Comparison of ENCODE assay signal across 11 mouse cellular contexts in genomic region chr5:114742998-114743696, GRCm38 (mm10). TPM values are rescaled to one million over a fixed set of nuclear protein-coding genes. Genes with fewer than 3 reads are reported as not detected.
A peak's percentile ranks its signal among the peaks of the same experiment; 100 is the strongest.
DNase-seq lines count a peak whose midpoint lies in the region; ATAC-seq and TF ChIP-seq lines count a peak whose summit lies in the region.
"Had no signal": no experiment of that assay in that cellular context is flagged by ENCODE, and none has a peak within 500 bp of the region (broad histone marks: within the 10 kb centered on the region; RNA-seq: fewer than 3 reads in every experiment).

No protein-coding gene starts in this region.

- TF ChIP-seq EP300 in stomach, postnatal 0 days (optimal IDR thresholded peaks at IDR 0.05) = no peak

- no peak for DNase-seq in forebrain, embryonic 11.5 days (ENCODE audit: low spot score)
- DNase-seq in left cerebral cortex, postnatal 4 days = peak; percentile 81
- no peak for DNase-seq in left cerebral cortex, postnatal 10 days (ENCODE audit: extremely low spot score in 1 of 2, low spot score in 2 of 2)
- DNase-seq in forebrain, postnatal 0 days = peak; percentile 81
- peak; percentile 90 for DNase-seq in layer of hippocampus, adult 9-11 months
- DNase-seq in thymus, postnatal 4 days = no peak
- DNase-seq in stomach, postnatal 0 days (ENCODE audit: low spot score) = no peak
- DNase-seq: adrenal gland, postnatal 25 days; lung, adult 18-20 months had no signal

- peak overlapping the region; percentile 49; the same call in 1 of the 2 replicates for H3K27ac ChIP-seq in forebrain, embryonic 13.5 days
- no peak overlapping the region for H3K27ac ChIP-seq in forebrain, embryonic 11.5 days (ENCODE audit: low read depth, low read length)
- H3K27ac ChIP-seq in forebrain, postnatal 0 days (ENCODE audit: low read depth, low read length) = 0 out of 2 replicates have a peak overlapping the region, but pooled peaks have one; percentile 54
- no peak overlapping the region for H3K27ac ChIP-seq in stomach, postnatal 0 days (replicated peaks)
- H3K27ac ChIP-seq: embryonic facial prominence, embryonic 15.5 days had no signal

- H3K27me3 ChIP-seq in forebrain, embryonic 13.5 days = no peaks in the 10 kb centered on the region
- H3K27me3 ChIP-seq in forebrain, embryonic 11.5 days (ENCODE audit: control insufficient read depth, insufficient read depth, low read length) = no peaks in the 10 kb centered on the region
- H3K27me3 ChIP-seq in forebrain, postnatal 0 days (ENCODE audit: insufficient read depth, low read length) = no peaks in the 10 kb centered on the region
- no peaks in the 10 kb centered on the region for H3K27me3 ChIP-seq in stomach, postnatal 0 days (ENCODE audit: control insufficient read depth, insufficient read depth, low read length)
- H3K27me3 ChIP-seq: embryonic facial prominence, embryonic 15.5 days had no signal

- H3K9me3 ChIP-seq in forebrain, embryonic 13.5 days (replicated peaks) = no peaks in the 10 kb centered on the region
- no peaks in the 10 kb centered on the region for H3K9me3 ChIP-seq in forebrain, embryonic 11.5 days (ENCODE audit: control insufficient read depth, low read length)
- H3K9me3 ChIP-seq in forebrain, postnatal 0 days (ENCODE audit: low read length) = no peaks in the 10 kb centered on the region
- H3K9me3 ChIP-seq in stomach, postnatal 0 days (ENCODE audit: control insufficient read depth, low read length) = no peaks in the 10 kb centered on the region
- H3K9me3 ChIP-seq: embryonic facial prominence, embryonic 15.5 days had no signal

- H3K36me3 ChIP-seq in forebrain, embryonic 13.5 days (ENCODE audit: poor library complexity, severe bottlenecking) = peaks cover 91% of the 10 kb centered on the region
- peaks cover 5% of the 10 kb centered on the region; the same call in 1 of the 2 replicates for H3K36me3 ChIP-seq in forebrain, embryonic 11.5 days (ENCODE audit: control insufficient read depth, insufficient read depth, low read length)
- H3K36me3 ChIP-seq in forebrain, postnatal 0 days (ENCODE audit: insufficient read depth) = peaks cover 82% of the 10 kb centered on the region
- H3K36me3 ChIP-seq in stomach, postnatal 0 days (ENCODE audit: control insufficient read depth, insufficient read depth, low read length) = peaks cover 46% of the 10 kb centered on the region

- 85% methylated on average over 13 of the region's 13 CpGs for WGBS in forebrain, embryonic 13.5 days
- WGBS in forebrain, embryonic 11.5 days = 94% methylated on average over 13 of the region's 13 CpGs
- 70% methylated on average over 13 of the region's 13 CpGs for WGBS in forebrain, postnatal 0 days
- WGBS in stomach, postnatal 0 days = 88% methylated on average over 13 of the region's 13 CpGs

- H3K9ac ChIP-seq in forebrain, embryonic 13.5 days = no peak overlapping the region
- H3K9ac ChIP-seq in forebrain, embryonic 11.5 days (ENCODE audit: low read length) = no peak overlapping the region
- no peak overlapping the region for H3K9ac ChIP-seq in forebrain, postnatal 0 days
- no peak overlapping the region for H3K9ac ChIP-seq in stomach, postnatal 0 days (ENCODE audit: low read length)
- H3K9ac ChIP-seq: embryonic facial prominence, embryonic 15.5 days had no signal

- peak; percentile 86 for ATAC-seq in forebrain, embryonic 13.5 days
- no peak for ATAC-seq in forebrain, embryonic 11.5 days (replicated peaks; ENCODE audit: low FRiP score)
- peak; percentile 96 for ATAC-seq in forebrain, postnatal 0 days
- no peak for ATAC-seq in stomach, postnatal 0 days (ENCODE audit: low FRiP score, low TSS enrichment)

- no peaks in the 10 kb centered on the region for H3K4me1 ChIP-seq in forebrain, embryonic 13.5 days
- H3K4me1 ChIP-seq in forebrain, embryonic 11.5 days (replicated peaks; ENCODE audit: control insufficient read depth, insufficient read depth, low read length) = no peaks in the 10 kb centered on the region
- H3K4me1 ChIP-seq in forebrain, postnatal 0 days (ENCODE audit: insufficient read depth) = 0 out of 2 replicates have a peak, but pooled peaks cover 4% of the 10 kb centered on the region
- H3K4me1 ChIP-seq in stomach, postnatal 0 days (replicated peaks; ENCODE audit: control insufficient read depth, insufficient read depth) = no peaks in the 10 kb centered on the region

- H3K4me2 ChIP-seq in forebrain, embryonic 13.5 days = no peak overlapping the region
- no peak overlapping the region for H3K4me2 ChIP-seq in forebrain, embryonic 11.5 days (ENCODE audit: low read depth, low read length, severe bottlenecking)
- no peak overlapping the region for H3K4me2 ChIP-seq in forebrain, postnatal 0 days (ENCODE audit: low read depth)
- H3K4me2 ChIP-seq in stomach, postnatal 0 days (replicated peaks; ENCODE audit: low read depth) = no peak overlapping the region
- H3K4me2 ChIP-seq: embryonic facial prominence, embryonic 15.5 days had no signal

- intact Hi-C loops in left cerebral cortex, postnatal 4 days (cut with DNase I) = no loop called here
- intact Hi-C loops in left cerebral cortex, postnatal 10 days (cut with DNase I) = no loop called here

- no peak for TF ChIP-seq CTCF in forebrain, postnatal 0 days (IDR thresholded peaks at IDR 0.05; ENCODE audit: low read depth)
- TF ChIP-seq CTCF in stomach, postnatal 0 days (IDR thresholded peaks at IDR 0.05; ENCODE audit: low read depth) = no peak

- no peak overlapping the region for H3K4me3 ChIP-seq in forebrain, embryonic 13.5 days
- H3K4me3 ChIP-seq in forebrain, embryonic 11.5 days (ENCODE audit: low read depth, low read length) = no peak overlapping the region
- H3K4me3 ChIP-seq in forebrain, postnatal 0 days (ENCODE audit: low read depth, low read length) = no peak overlapping the region
- no peak overlapping the region for H3K4me3 ChIP-seq in stomach, postnatal 0 days (ENCODE audit: low read depth, low read length)
- H3K4me3 ChIP-seq: embryonic facial prominence, embryonic 15.5 days had no signal

RNA-seq across cellular contexts. Expression of gene Ankrd13a, which starts 31.3 kb away (rescaled TPM):
- 26.8 and 30.0 TPM in 2 replicates for polyA plus RNA-seq in forebrain, embryonic 13.5 days (2015; fragmentation: Nextera tagmentation; extraction: Ambion mirVana)
- 61.8 and 71.8 TPM in 2 replicates for polyA plus RNA-seq in forebrain, embryonic 11.5 days (2014; fragmentation: Nextera tagmentation; extraction: Ambion mirVana)
- 10 to 100 TPM; 42.5 to 42.9 TPM for total RNA-seq in left cerebral cortex, postnatal 4 days (2021)
- total RNA-seq in left cerebral cortex, postnatal 10 days (2021) = 10 to 100 TPM; 34.7 to 36.3 TPM
- total RNA-seq in forebrain, postnatal 0 days (2014; rRNA removed) = 34.3 and 44.8 TPM in 2 replicates
- polyA plus RNA-seq in forebrain, postnatal 0 days (2015; fragmentation: Nextera tagmentation; extraction: Ambion mirVana) = 20.7 and 20.8 TPM in 2 replicates
- 36.4 and 41.7 TPM in 2 replicates for polyA plus RNA-seq in stomach, postnatal 0 days (2015; fragmentation: Nextera tagmentation; extraction: Ambion mirVana)

RNA-seq across cellular contexts. Expression of gene Git2, which starts 32.2 kb away (rescaled TPM):
- 41.2 and 45.3 TPM in 2 replicates for polyA plus RNA-seq in forebrain, embryonic 13.5 days (2015; fragmentation: Nextera tagmentation; extraction: Ambion mirVana)
- 39.3 and 41.5 TPM in 2 replicates for polyA plus RNA-seq in forebrain, embryonic 11.5 days (2014; fragmentation: Nextera tagmentation; extraction: Ambion mirVana)
- 10 to 100 TPM; 58.3 to 59.1 TPM for total RNA-seq in left cerebral cortex, postnatal 4 days (2021)
- total RNA-seq in left cerebral cortex, postnatal 10 days (2021) = 10 to 100 TPM; 46.8 to 47.2 TPM
- total RNA-seq in forebrain, postnatal 0 days (2014; rRNA removed) = 42.2 and 57.6 TPM in 2 replicates
- 21.9 and 31.1 TPM in 2 replicates for polyA plus RNA-seq in forebrain, postnatal 0 days (2015; fragmentation: Nextera tagmentation; extraction: Ambion mirVana)
- 14.2 and 16.1 TPM in 2 replicates for polyA plus RNA-seq in stomach, postnatal 0 days (2015; fragmentation: Nextera tagmentation; extraction: Ambion mirVana)

RNA-seq across cellular contexts. Expression of gene Tchp, which starts 35.6 kb away (rescaled TPM):
- polyA plus RNA-seq in forebrain, embryonic 13.5 days (2015; fragmentation: Nextera tagmentation; extraction: Ambion mirVana) = 22.6 and 23.8 TPM in 2 replicates
- polyA plus RNA-seq in forebrain, embryonic 11.5 days (2014; fragmentation: Nextera tagmentation; extraction: Ambion mirVana) = 19.7 and 22.2 TPM in 2 replicates
- 10 to 100 TPM; 12.7 to 14.6 TPM for total RNA-seq in left cerebral cortex, postnatal 4 days (2021)
- 10 to 100 TPM; 13.0 to 15.4 TPM for total RNA-seq in left cerebral cortex, postnatal 10 days (2021)
- total RNA-seq in forebrain, postnatal 0 days (2014; rRNA removed) = 14.1 and 14.4 TPM in 2 replicates
- 7.4 and 11.8 TPM in 2 replicates for polyA plus RNA-seq in forebrain, postnatal 0 days (2015; fragmentation: Nextera tagmentation; extraction: Ambion mirVana)
- 4.6 and 5.8 TPM in 2 replicates for polyA plus RNA-seq in stomach, postnatal 0 days (2015; fragmentation: Nextera tagmentation; extraction: Ambion mirVana)

RNA-seq across cellular contexts. Expression of gene Gltp, which starts 52.4 kb away (rescaled TPM):
- polyA plus RNA-seq in forebrain, embryonic 13.5 days (2015; fragmentation: Nextera tagmentation; extraction: Ambion mirVana) = 51.7 and 57.1 TPM in 2 replicates
- 78.3 and 81.9 TPM in 2 replicates for polyA plus RNA-seq in forebrain, embryonic 11.5 days (2014; fragmentation: Nextera tagmentation; extraction: Ambion mirVana)
- total RNA-seq in left cerebral cortex, postnatal 4 days (2021) = 10 to 100 TPM; 15.3 to 16.8 TPM
- 10 to 100 TPM; 20.5 to 23.2 TPM for total RNA-seq in left cerebral cortex, postnatal 10 days (2021)
- total RNA-seq in forebrain, postnatal 0 days (2014; rRNA removed) = 14.1 and 19.8 TPM in 2 replicates
- polyA plus RNA-seq in forebrain, postnatal 0 days (2015; fragmentation: Nextera tagmentation; extraction: Ambion mirVana) = 26.4 and 32.1 TPM in 2 replicates
- polyA plus RNA-seq in stomach, postnatal 0 days (2015; fragmentation: Nextera tagmentation; extraction: Ambion mirVana) = 482 and 496 TPM in 2 replicates

Comparison
In these comparisons a context has a peak if more than half of its experiments do, and no peak if none do; other contexts are left out.
1. ATAC-seq: peak in forebrain, embryonic 13.5 days (single experiment) and forebrain, postnatal 0 days (single experiment); none in forebrain, embryonic 11.5 days (single experiment) and stomach, postnatal 0 days (single experiment).
2. H3K27ac ChIP-seq: peak in forebrain, embryonic 13.5 days (single experiment) and forebrain, postnatal 0 days (single experiment); none in forebrain, embryonic 11.5 days (single experiment) and stomach, postnatal 0 days (single experiment).
3. DNase-seq: peak in left cerebral cortex, postnatal 4 days (single experiment), forebrain, postnatal 0 days (single experiment) and layer of hippocampus, adult 9-11 months (single experiment); none in forebrain, embryonic 11.5 days (single experiment), left cerebral cortex, postnatal 10 days (0 of 2), thymus, postnatal 4 days (single experiment) and stomach, postnatal 0 days (single experiment).